Mouse (Mus musculus) cerebellum, adult 2 months (tissue): ENCODE data around the gene Cep152.

ENCODE experiments used
- CTCF ChIP-seq: fragments of 200-500 bp; IDR thresholded peaks from 2 replicates; pipeline ENCODE4 v1.5.1; 2011; ENCODE audit warnings: low read depth, mild to moderate bottlenecking, control low read depth, low read length, moderate library complexity, borderline replicate concordance; ENCODE audit not compliant: insufficient read depth
- POLR2A ChIP-seq: fragments of 200-500 bp; IDR thresholded peaks from 2 replicates; pipeline ENCODE4 v1.6.1; 2011; ENCODE audit warnings: low read length, control low read depth, borderline replicate concordance; ENCODE audit not compliant: insufficient read depth

DNA sequence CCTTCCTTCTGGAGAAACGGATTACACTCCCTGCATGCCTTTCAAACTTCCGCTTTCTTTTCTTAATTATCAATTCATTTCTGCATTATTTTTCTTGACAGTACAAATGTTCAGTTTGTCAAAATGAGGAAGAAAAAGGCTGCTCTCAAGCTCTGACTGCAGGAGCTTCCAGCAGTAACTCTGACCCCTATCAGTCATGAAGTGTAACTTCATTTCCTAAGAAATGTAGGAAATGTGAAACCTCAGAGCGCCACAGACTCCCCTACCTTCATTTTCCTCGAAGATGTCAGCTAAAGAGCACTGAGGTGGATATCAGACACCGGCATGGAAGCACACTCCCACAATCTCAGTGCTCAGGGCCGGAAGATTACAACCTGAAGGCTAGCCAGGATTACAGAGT, 30.8 kb downstream of the Cep152 start:
- TF ChIP-seq CTCF (no peak), POLR2A (no peak)
